Mouse (Mus musculus) megakaryocyte, adult 5-6 weeks (primary cell): ENCODE measurements around the gene Edrf1. TPM values are rescaled to one million over a fixed set of nuclear protein-coding genes. Genes with fewer than 3 reads are reported as not detected.

Source experiments
- total RNA-seq, 2 experiments: library from RNA; stranded (forward) in 1 of 2; stranded (reverse) in 1 of 2; fragments of 153-499, 151-499 nt in 1 of 2; fragments of 221-1000, 200-1000 nt in 1 of 2; gene quantifications; 2 replicates each; pipeline versions ENCODE4 v1.2.3 to v1.2.4; 2015 to 2017

Edrf1 gene
- total RNA-seq, 2 experiments from 2014 or later, result 10.3 to 24.0 TPM

Other genes starting within 250 kb of the Edrf1 start
- gene Tex36, start 35.4 kb upstream of the Edrf1 start, total RNA-seq (2015), result not detected in 2 replicates
- not detected in 2 replicates for gene Tex36, start 35.4 kb upstream of the Edrf1 start, total RNA-seq (2017)
- not detected in 2 replicates for gene Mmp21, start 42.5 kb downstream of the Edrf1 start, total RNA-seq (2015)
- gene Mmp21, start 42.5 kb downstream of the Edrf1 start, total RNA-seq (2017), result not detected in 2 replicates
- 59.0 and 61.6 TPM in 2 replicates for gene Bccip, start 71.8 kb downstream of the Edrf1 start, total RNA-seq (2015)
- gene Bccip, start 71.8 kb downstream of the Edrf1 start, total RNA-seq (2017), result 66.8 and 70.6 TPM in 2 replicates
- 9.0 and 14.0 TPM in 2 replicates for gene Uros, start 72.5 kb downstream of the Edrf1 start, total RNA-seq (2015)
- gene Uros, start 72.5 kb downstream of the Edrf1 start, total RNA-seq (2017), result 13.1 and 14.3 TPM in 2 replicates
- not detected in 2 replicates for gene Fank1, start 139.3 kb downstream of the Edrf1 start, total RNA-seq (2015)
- gene Fank1, start 139.3 kb downstream of the Edrf1 start, total RNA-seq (2017), result not detected in 2 replicates
- gene Dhx32, start 145.2 kb downstream of the Edrf1 start, total RNA-seq (2015), result 4.0 and 7.0 TPM in 2 replicates
- 17.7 and 25.4 TPM in 2 replicates for gene Dhx32, start 145.2 kb downstream of the Edrf1 start, total RNA-seq (2017)